Mouse (Mus musculus): ENCODE measurements around the gene Trpm5. TPM values are rescaled to one million over a fixed set of nuclear protein-coding genes. Genes with fewer than 3 reads are reported as not detected.

The Trpm5 gene
- polyA plus RNA-seq, 1 experiment from 2014 or later = 0.64 TPM

DNA sequence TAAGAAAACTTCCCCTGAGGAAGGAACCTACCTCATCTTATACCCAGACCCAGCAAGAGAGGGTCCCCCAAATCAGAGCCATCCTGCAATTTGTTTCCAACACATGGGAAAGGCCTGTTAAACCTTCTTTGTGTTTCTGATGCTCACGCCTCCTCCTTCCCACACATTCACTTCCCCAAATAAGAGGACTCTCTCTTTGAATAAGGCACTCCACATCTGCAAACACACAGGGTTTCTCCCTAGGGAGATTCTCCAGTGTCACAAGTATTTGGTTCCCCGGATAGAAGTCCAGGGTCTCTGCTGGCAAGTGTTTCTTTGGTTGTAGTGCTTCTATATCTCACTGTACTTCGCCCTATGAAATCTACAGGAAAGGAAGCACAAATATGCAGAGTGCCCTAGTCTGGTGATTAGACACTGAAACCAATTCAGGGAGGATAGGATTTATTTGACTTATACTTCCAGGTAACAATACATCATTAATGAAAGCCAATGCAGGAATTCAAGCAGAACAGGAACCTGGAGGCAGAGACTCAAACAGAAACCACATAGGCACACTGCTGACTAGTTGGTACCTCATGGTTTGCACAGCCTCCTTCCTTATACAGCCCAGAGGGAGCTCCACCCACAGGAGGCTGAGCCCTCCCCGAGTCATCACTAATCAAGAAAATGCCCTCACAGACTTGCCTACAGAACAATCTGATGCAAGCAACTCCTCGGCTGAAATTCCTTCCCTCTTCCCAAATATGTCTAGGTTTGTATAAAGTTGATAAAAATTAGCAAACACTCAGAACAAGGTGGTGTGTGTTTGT, 72.9 kb downstream of the Trpm5 start:
- no peak for DNase-seq (ENCODE audit: low spot score)
- Histone ChIP-seq H3K4me2 (ENCODE audit: low read depth, low read length, severe bottlenecking) (no peak overlapping the region), H3K27ac (ENCODE audit: low read depth, low read length) (no peak overlapping the region), H3K27me3 (ENCODE audit: control insufficient read depth, insufficient read depth, low read length) (no peaks in the 10 kb centered on the region), H3K4me3 (ENCODE audit: low read depth, low read length) (no peak overlapping the region), H3K36me3 (ENCODE audit: control insufficient read depth, insufficient read depth, low read length) (no peaks in the 10 kb centered on the region), H3K9ac (ENCODE audit: low read length) (no peak overlapping the region), H3K9me3 (ENCODE audit: control insufficient read depth, low read length) (no peaks in the 10 kb centered on the region), H3K4me1 (replicated peaks; ENCODE audit: control insufficient read depth, insufficient read depth, low read length) (no peaks in the 10 kb centered on the region)
- ATAC-seq (replicated peaks; ENCODE audit: low FRiP score) = no peak
- 71% methylated on average over 5 of the region's 5 CpGs for WGBS

DNA sequence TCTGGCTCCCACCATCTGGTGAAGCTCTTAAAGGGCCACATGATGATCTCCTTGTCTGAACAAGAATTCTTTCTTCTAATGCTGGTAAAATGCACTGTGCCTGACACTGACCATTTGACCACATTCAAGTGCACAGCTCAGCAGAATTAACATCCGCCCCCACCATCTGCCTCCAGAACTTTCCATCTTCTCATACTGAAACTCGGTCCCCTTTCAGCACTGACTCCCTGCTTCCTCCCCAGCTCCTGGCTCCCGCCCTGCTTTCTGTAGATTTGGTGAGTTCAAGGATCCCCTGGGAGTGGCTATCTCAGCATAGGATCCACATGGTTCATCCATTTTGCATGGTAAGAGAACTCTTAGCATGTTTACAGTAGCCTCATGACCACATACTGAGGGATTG, 73.7 kb downstream of the Trpm5 start:
- no peaks in the 10 kb centered on the region for H3K4me1 ChIP-seq (replicated peaks; ENCODE audit: control insufficient read depth, insufficient read depth, low read length)
- 85% methylated on average over 3 of the region's 3 CpGs for WGBS
- no peaks in the 10 kb centered on the region for H3K36me3 ChIP-seq (ENCODE audit: control insufficient read depth, insufficient read depth, low read length)
- no peak overlapping the region for H3K4me3 ChIP-seq (ENCODE audit: low read depth, low read length)
- no peak overlapping the region for H3K4me2 ChIP-seq (ENCODE audit: low read depth, low read length, severe bottlenecking)
- no peak for ATAC-seq (replicated peaks; ENCODE audit: low FRiP score)
- no peak for DNase-seq (ENCODE audit: low spot score)
- no peak overlapping the region for H3K27ac ChIP-seq (ENCODE audit: low read depth, low read length)
- no peak overlapping the region for H3K9ac ChIP-seq (ENCODE audit: low read length)
- H3K9me3 ChIP-seq (ENCODE audit: control insufficient read depth, low read length) = no peaks in the 10 kb centered on the region
- H3K27me3 ChIP-seq (ENCODE audit: control insufficient read depth, insufficient read depth, low read length) = no peaks in the 10 kb centered on the region

DNA sequence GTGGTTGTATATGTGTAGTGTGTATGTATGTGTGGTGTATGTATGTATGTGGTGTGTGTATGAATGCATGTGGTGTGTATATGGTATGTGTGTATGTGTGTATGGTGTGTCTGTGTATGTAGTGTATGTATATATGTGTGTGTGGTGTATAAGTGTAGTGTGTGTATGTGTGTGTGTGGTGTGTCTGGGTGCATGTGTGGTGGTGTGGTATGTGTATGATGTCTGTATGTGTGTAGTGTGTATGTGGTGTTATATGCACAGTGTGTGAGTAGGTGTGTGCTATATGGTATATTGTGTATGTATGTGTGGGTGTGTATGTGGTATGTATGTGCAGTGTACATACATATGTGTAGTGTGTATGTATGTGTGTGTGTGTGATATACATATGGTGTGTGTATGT, 74.4 kb downstream of the Trpm5 start:
- no peaks in the 10 kb centered on the region for H3K36me3 ChIP-seq (ENCODE audit: control insufficient read depth, insufficient read depth, low read length)
- H3K9me3 ChIP-seq (ENCODE audit: control insufficient read depth, low read length) = no peaks in the 10 kb centered on the region
- H3K27ac ChIP-seq (ENCODE audit: low read depth, low read length) = no peak overlapping the region
- H3K4me2 ChIP-seq (ENCODE audit: low read depth, low read length, severe bottlenecking) = no peak overlapping the region
- no peak for DNase-seq (ENCODE audit: low spot score)
- ATAC-seq (replicated peaks; ENCODE audit: low FRiP score) = no peak
- H3K27me3 ChIP-seq (ENCODE audit: control insufficient read depth, insufficient read depth, low read length) = no peaks in the 10 kb centered on the region
- no peaks in the 10 kb centered on the region for H3K4me1 ChIP-seq (replicated peaks; ENCODE audit: control insufficient read depth, insufficient read depth, low read length)
- H3K4me3 ChIP-seq (ENCODE audit: low read depth, low read length) = no peak overlapping the region
- no peak overlapping the region for H3K9ac ChIP-seq (ENCODE audit: low read length)

Other genes starting within 250 kb of the Trpm5 start
- 18.7 and 19.8 TPM in 2 replicates for gene Th, start 163.5 kb downstream of the Trpm5 start, polyA plus RNA-seq (2014; fragmentation: Nextera tagmentation; extraction: Ambion mirVana)
- gene Ascl2, start 125.4 kb downstream of the Trpm5 start, polyA plus RNA-seq (2014; fragmentation: Nextera tagmentation; extraction: Ambion mirVana) = 0.12 and 0.49 TPM in 2 replicates
- gene Tspan32, start 89.6 kb downstream of the Trpm5 start, polyA plus RNA-seq (2014; fragmentation: Nextera tagmentation; extraction: Ambion mirVana) = 4.2 and 5.3 TPM in 2 replicates
- 216 and 246 TPM in 2 replicates for gene Cd81, start 41.9 kb downstream of the Trpm5 start, polyA plus RNA-seq (2014; fragmentation: Nextera tagmentation; extraction: Ambion mirVana)
- 73.3 and 82.6 TPM in 2 replicates for gene Tssc4, start 25.4 kb downstream of the Trpm5 start, polyA plus RNA-seq (2014; fragmentation: Nextera tagmentation; extraction: Ambion mirVana)
- gene Kcnq1, start 11.7 kb upstream of the Trpm5 start, polyA plus RNA-seq (2014; fragmentation: Nextera tagmentation; extraction: Ambion mirVana) = 1.1 and 1.5 TPM in 2 replicates